Mouse (Mus musculus): ENCODE data around the gene Nudt8.
A peak's percentile ranks its signal among the peaks of the same experiment; 100 is the strongest.
"Not testable (repeated sequence)": the region's sequence is repeated elsewhere in the genome, so short reads cannot be mapped to it uniquely, and the experiment has no call there.

Nudt8 gene

DNA sequence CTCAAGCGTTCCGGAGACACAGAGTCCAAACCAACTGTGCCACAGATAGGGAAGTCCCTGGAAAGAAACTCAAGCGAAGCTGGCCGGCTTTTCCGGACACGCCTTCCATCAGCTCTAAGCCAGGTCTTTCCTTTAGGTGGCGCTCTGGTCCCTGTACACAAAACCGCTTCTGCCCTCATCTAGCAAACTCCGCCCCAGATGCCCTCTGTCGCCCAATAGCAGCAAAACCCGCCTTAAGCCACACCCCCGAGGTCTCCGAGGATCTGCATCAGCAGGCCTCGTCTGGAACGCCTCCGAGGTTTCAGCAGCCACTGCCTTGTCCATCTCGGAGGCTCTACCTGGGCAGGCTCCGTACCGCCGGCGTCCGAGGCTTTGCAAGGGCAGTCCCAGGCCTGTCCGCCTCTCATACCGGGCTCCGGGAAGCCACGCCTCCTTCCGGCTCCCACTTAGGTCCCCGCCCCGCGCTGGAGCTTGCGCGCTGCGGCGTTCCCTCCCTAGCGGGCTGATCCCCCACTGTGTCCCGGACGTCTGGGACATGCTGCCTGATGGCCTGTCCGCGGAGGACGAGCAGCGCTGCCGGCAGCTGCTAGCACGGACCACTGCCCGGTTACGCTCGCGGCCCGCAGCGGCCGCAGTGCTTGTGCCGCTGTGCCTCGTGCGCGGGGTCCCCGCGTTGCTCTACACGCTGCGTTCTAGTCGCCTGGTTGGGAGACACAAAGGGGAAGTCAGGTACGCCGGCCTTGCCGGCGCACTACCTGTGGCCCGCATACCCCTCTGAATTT lies at the start of gene Nudt8, which contains the start of gene Gm49405:
Gene Nudt8, plus strand, starts transcription at position 462 of the 782 bp plus-strand sequence.
Gene Gm49405, plus strand, starts transcription at position 508 of the 782 bp plus-strand sequence.
- peak; percentile 95 to 96 for DNase-seq

DNA sequence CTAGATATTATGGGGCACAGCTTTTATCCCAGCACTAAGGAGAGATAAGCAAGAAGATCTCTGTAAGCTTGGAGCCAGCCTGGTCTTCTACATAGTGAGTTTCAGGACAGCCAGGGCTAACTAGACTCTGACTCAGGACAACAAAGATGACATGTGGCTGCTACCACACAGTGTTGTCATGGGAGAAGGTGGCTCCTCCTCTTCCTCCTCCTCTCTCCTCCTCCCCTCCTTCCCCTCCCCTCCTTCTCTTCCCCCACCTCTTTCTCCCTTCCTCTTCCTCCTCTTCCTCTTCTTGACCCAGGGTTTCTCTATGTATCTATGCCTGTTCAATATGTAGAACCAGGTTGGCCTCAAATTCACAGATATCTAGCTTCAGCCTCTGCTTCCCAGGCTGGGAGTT lies 48.9 kb upstream of the Nudt8 start:
- DNase-seq: no peak

DNA sequence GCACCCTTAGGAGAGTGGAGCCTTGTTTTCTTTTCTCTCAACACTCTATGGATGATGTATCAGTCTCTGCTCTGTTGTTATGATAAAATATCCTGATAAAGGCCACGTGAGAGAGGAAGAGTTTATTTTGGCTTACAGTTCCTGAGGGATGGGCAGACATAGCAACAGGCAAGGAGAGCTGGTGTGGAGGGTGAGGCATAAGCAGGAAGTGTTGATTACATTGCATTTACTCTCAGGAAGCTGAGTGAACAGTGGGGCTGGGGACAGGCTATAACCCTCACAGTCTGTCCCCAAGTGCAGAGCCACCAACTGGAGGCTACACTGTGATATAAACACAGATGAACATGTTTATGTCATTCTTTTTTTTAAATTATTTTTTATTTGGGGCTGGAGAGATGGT lies 48.3 kb upstream of the Nudt8 start:
- DNase-seq: no peak

DNA sequence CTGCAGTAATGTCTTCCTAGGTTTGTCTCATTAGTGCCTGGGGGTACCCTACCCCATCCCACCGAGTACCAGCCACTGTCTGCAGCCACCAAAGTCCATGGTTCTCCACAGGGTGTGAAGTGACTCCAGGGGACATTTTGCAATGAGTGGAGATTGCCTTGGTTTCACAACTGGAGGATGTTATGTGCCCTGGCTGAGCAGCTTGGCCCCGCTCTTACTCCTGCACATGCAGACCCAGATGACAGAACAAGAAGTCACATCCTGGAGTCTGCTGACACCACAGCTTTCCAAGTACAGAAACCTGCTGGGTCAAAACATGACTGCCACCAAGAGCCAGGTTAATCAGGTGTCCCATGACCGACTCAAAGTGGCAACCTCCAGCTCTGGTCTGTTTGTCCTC lies 45.3 kb upstream of the Nudt8 start:
- no peak for DNase-seq

DNA sequence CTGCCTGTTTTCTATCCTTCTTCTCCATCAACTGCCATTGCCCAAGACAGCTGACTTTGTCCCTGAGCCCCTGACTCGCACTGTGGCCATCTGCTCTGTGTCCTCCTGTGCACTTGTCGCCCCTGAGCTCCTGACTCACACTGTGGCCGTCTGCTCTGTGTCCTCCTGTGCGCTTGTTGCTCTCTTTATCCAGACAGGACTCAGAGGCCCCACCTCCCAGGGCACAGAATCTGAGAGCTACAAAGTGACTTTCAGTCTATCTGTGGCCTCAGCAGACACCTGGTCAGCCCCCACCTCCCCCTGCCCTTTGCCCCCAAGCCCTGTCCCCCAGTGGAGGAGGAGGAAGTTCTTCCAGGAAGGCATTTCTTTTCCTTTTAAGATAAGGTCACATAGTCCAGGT lies 44.6 kb upstream of the Nudt8 start:
- no peak for DNase-seq

DNA sequence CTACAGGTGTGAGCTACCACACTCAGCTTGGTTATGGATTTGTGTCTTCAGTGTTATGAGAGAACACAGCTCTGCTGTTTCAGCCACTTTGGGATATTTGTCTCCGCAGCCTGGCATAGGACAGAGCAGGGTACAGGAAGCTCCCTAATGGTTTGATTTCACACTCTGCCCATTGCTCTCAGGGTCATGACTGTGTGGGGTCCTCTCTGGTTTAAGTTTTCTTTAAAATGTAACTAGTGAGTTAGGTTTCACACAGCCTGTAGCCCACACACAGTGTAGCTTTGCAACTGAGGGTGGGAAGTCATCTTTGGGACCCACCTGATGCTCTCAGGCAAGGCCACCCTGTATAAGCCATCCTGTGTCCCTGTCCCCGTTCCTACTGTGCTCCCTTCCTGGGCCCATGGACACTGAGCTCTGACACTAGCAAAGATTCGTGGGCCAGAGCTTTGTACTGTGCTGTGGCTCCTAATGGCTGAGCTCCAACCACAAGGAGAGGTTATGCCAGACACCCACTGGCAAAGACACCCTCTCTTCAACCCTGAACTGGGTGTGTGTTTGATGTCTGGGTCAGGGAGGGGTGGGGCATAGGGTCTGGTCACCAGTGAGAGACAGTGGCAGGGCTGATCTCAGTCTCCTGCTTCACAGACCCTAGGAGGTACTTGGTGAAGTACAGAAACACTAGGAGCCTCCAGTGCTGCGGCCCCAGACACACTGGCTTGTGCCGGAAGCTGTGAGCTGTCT lies 42.9 kb upstream of the Nudt8 start:
- DNase-seq: not testable (repeated sequence)

DNA sequence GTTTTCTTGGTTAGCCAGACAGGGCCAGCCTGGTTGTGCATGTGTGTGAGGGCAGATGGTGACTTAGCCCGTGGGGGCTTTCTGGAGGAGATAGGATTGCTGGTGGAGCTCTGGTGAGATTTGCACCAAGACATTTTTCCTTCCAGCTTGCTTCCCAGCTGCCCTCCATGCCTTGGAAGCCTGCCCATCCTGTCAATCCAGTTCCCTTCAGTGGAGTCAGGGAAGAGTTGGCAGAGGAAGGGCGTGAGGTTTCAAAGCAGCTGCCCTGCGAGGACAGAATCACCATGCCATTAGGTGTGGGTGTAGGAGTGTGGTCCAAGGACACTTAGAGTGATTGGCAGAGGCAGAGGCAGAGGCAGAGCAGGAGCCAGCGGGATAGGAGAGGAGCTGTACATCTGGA lies 41.9 kb upstream of the Nudt8 start, which contains the start of gene Aldh3b3:
Gene Aldh3b3, plus strand, starts transcription at position 176 of the 400 bp plus-strand sequence.
- DNase-seq: no peak

DNA sequence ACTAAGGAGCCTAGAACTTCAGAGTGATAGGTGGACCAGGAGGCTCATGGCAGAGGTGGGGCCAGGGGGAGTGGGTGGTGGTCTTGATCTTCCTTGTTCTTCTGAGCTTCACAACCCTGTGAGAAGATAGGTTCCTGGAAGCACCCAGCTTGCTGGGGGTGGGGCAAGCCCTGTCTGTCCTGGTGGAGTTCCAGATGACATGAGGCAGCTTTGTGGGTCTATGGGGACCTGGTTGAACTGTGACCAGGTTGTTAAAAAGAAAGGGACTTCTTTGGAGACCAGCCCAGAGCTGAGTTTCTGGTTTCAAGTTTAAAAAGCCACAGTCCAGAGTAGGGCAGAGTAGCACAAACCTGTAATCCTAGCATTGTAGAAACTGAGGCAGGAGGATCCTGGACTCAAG lies 41.4 kb upstream of the Nudt8 start:
- no peak for DNase-seq

DNA sequence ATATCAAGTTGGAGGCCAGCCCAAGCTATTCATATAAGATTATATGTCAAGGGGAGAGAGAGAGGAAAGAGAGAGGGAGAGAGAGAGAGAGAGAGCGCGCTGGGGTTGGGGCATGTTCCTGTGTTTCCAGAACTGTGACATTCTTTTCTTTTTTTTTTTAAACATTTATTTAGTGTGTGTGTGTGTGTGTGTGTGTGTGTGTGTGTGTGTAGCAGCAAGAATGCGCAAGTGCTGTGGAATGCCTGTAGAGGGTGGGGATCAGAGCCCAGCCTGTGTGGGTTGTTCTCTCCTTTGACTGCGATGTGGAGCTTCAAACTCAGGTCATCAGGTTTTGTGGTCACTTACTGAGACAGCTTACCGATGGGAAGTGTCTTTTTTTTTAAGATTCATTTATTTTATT lies 40.2 kb upstream of the Nudt8 start:
- no peak for DNase-seq

DNA sequence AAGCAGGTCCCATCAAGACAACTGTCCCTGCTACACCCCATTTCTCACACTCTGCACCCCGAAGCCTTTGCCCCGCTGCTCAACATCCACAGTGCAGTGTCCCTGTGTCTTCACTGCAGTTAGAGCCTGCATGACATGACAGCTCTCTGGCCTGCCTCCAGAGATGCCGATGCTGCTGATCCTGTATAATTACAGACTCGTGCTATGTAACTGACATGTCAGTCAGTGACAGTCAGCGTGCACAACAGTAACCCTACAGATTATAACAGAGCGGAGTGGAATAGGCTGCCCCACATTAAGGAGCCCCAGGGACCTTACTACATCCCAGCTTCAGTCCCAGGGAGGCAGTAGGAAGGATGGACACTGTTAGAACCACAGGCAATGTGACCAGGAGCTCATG lies 38.6 kb upstream of the Nudt8 start:
- not testable (repeated sequence) for DNase-seq

DNA sequence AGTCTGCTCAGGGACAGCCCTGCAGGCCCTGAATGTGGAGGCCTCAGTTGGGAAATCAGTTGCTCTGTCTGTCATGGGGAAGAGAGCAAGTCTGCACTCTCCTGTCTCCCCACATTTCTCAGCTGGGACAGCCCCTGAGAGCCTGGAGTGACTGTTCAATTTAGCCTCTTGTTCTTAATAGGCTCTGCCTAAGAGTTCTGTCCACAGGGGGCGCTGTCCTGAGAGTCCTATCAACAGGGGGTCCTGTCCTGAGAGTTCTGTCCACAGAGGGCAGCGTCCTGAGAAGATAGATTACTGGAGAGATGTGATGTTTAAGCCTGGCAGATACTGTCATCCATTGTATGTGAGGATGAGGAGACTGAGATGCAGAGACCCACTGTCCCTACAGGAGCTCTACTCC lies 37.9 kb upstream of the Nudt8 start:
- DNase-seq: peak; percentile 51 to 52

DNA sequence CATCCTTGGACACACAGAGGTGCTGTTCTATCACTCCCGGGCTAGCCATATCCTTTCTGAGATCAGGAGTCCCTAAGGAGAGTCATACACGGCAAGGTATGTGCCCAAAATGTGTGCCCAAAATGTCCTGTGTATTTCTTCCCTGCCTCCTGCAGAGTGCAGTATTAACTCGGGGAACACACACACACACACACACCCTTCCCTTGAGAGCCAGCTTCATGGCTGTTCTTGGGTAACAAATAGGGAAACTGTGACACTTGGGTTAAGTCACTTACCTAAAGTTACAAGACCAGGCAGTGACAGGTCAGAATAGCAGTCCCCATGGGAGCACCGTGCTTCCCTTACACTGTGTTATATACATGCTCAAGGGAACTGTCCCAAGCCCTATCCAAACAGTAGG lies 36.4 kb upstream of the Nudt8 start:
- no peak for DNase-seq

DNA sequence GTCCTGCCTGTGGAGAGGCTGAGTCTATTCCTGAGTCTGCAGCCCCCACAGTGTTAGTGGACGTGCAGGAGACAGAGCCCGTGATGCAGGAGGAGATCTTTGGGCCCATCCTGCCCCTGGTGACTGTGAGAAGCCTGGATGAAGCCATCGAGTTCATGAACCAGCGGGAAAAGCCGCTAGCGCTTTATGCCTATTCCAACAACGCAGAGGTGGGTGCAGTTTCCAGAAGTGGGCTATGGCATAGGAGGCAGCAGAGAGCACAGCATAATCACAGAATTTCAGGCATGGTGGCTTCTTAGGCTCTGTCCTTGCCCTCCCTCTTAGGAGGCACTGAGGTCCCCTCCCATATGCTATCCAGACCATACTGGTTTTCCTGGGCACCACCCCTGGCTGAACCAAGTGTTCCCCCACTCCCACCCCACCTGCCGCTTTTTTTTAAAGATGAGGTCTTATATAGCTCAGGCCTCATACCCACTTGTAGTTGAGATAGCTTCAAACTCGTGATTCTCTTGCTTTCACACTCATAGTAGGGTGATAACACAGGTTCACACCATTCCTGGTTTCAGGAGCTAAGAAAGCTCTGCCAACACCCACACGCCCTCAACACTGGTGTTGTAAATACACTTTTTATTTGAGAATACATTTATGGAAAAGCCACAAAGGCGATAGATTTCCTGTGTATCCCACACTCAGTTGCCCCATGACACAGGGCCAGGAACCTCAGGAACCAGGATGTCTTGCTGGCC lies 33.9 kb upstream of the Nudt8 start:
- no peak for DNase-seq

DNA sequence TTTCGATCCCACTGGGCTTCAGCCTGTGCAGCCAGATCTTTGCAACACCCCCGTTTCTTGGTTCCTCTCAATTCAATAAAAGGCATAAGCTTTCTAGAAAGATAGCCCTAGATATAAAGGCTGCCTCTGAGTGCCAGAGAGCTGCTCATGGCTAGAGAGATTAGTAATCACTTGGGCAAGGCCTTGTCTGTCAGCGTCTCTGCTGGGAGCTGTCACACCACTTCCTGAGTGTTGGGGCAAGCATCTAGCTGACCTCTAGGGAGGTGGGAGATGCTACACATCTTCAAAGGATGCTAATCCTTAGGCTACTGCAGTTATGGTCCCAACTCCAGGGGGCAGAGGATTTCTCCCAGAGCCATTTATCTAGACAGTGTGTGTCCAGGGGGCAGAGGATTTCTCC lies 33.1 kb upstream of the Nudt8 start:
- DNase-seq: no peak

DNA sequence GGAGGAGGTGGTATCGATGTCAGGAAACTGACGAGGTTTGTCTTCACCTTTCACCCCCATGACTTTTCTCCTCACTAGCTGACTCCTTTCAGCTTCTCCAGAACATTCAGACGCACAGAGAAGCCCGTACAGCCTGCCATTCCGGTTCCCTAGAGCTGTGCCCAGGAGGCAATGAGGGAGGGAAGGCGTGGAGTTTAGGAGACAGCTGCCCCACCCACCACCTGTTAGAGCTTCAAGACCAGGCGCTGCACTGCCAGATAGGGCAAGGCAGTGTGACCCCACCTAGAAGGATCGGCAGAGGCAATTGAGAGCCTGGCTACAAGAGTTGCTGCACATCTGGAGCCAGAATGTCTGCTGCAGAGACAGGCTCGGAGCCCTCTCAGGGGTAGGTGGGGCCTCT lies 28.2 kb upstream of the Nudt8 start, which contains the start of gene Aldh3b2:
Gene Aldh3b2, plus strand, starts transcription at position 100 of the 400 bp plus-strand sequence.
- no peak for DNase-seq

DNA sequence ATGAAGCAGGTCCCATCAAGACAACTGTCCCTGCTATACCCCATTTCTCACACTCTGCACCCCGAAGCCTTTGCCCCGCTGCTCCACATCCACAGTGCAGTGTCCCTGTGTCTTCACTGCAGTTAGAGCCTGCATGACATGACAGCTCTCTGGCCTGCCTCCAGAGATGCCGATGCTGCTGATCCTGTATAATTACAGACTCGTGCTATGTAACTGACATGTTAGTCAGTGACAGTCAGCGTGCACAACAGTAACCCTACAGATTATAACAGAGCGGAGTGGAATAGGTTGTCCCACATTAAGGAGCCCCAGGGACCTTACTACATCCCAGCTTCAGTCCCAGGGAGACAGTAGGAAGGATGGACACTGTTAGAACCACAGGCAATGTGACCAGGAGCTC lies 25.8 kb upstream of the Nudt8 start:
- DNase-seq: not testable (repeated sequence)

DNA sequence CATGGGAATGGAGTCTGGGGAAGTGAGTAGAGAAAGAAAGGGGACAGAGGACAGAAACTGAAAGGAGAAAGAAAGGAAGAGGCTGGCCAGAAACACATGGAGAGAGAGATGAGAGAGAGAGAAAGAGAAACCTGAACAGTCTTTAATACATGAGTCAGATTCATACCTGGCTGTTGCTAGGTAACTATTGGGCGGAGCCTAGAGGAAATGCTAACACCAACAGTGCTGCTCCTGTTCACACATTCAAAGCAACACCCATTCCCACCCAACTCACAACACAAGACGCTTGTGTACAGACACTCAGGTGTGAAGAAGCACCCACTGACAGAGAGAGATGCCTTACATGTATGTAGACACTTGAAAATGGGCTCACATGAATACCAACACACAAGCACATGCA lies 24.5 kb upstream of the Nudt8 start:
- no peak for DNase-seq

DNA sequence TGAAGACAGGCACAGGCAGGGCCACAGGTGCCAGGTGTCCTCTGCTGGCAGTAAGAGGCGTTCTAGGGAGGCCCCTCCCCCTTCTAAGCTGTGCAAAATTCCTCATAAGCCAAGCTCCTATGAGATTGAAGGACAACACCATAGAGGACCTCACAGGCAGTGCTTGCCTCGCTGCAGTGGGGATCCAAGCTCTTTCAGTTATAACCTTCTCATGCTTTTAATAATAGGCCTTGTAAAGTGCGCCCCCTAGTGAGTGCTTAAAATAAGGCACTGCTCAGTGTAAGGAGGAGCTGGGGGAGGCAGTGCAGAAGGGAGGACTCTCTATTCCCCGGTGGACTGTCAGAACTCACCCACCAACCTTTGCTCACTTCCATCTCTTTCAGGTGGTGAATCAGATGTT lies 20.1 kb upstream of the Nudt8 start:
- peak; percentile 87 to 89 for DNase-seq

DNA sequence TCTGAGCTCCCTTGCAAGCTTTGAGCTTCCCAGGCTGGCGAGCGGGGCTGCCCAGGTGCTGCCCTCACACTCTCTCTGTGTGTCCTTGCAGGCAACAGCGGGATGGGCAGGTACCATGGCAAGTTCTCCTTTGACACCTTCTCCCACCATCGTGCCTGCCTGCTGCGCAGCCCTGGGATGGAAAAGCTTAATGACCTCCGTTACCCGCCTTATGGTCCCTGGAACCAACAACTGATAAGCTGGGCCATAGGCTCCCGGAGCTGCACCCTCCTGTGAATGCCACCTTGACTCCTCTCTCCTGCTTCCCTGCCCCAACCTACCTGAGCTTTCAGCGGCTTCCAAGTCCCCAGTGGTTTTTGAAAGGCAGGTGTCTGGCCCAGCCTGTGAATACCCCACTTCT lies 19.5 kb upstream of the Nudt8 start:
- DNase-seq: no peak

DNA sequence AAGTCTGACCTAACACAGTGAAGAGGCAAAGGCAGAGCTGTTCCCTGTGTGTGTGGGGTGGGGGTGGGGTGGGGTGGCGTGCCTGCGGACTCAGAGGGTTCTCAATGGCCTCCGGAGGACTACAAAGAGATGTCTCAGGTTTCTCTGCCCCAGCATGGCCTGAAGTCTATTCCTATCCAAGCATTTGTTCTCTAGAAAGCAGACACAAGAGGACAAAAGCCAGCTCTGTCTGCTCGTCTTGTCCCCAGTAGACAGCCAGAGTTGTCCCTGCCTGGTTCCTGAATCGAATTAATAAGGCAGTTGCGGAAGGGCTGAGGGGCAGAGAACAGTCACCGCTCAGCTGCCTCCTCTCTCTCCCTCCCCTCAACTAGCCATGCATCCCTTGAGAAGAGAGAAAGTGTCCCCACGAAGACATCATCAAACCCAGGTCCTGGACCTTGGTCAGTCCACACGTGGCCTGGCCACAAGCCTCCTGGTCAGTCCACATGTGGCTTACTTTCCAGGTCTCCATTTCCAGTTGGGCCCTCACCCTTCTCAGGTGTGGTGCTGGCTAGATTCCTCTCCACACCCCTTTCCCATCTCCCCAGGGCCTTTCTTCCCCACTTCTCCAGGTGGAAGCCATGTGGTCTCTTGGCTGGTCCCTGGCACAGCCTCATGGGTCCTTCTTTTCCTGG lies 16.7 kb upstream of the Nudt8 start:
- no peak for DNase-seq

DNA sequence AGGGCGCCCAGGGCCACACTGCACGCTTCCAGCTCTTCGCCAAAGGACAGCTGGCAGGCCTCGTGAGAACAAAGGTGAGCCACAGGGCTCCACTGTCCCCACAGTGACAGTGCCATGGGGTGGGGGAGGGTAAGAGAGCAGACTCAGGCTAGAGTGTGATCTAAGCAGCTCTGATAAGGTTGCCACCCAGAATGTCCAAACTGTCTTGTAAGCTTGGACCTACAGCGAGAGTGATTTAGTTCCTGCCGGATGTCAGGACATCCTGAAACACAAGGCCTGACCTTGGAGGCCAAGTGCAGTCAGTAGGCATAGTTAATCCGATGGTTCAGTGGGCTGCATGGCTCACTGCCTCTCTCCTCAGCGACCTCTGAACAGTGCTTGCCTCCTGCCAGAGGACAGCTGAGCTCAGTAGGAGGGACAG lies 15.1 kb upstream of the Nudt8 start:
- no peak for DNase-seq

DNA sequence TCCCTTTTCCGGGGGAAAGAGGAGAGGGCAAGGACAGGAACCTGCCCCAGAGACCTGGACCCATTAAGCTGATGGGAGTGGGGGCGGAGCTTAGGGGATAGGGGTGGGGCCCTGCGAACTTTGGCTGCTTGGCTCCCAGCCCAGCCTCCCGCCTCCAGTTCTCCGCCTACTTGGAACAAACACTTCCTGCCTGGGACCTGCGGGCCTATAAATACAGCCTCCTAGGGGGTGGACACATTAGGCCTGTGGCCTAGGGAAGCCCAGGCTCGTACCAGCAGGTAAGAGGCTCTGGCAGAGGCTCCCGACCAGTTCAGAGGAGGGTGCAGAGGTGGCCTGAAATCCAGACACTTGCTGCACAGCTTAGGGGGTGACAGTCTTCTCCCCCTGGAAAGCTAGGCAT lies 14.0 kb upstream of the Nudt8 start, which contains the start of gene Acy3:
Gene Acy3, plus strand, starts transcription at position 237 of the 400 bp plus-strand sequence.
- DNase-seq: no peak

DNA sequence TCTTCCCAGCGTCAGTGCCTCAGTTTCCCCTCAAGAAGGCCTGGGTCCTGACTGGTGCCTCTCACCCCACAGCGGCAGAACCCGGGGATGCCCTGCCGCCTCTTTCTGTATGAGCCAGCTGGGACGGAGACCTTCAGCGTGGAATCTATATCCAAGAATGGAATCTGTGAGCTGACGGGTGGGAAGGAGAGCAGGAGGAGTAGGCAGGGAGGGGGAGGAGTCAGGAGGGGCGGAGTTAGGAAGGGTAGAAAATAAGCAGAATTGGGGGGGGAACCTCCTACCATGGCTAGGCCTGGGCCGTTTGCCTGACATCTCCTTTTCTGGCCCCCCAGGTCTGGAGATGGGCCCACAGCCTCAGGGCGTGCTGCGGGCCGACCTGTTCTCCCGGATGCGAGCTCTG lies 12.3 kb upstream of the Nudt8 start:
- DNase-seq: no peak
